Mouse (Mus musculus) megakaryocyte, embryonic 14.5 days (primary cell): ENCODE results near the gene Rnls.

Experiments used
- FLI1 ChIP-seq: IDR thresholded peaks from 2 replicates; pipeline ENCODE4 v1.6.1; 2012; ENCODE audit warnings: low read length, inconsistent platforms, mixed read lengths
- GATA1 ChIP-seq: IDR thresholded peaks from 3 replicates; pipeline ENCODE4 v1.6.1; 2012; ENCODE audit warnings: mixed read lengths, low read length, inconsistent platforms, borderline replicate concordance

GRCm38 (mm10) chr19:33097691-33098090 lies 294.4 kb downstream of the Rnls start:
- TF ChIP-seq GATA1: no peak
- no peak for TF ChIP-seq FLI1
